Mouse (Mus musculus): Measurements from ENCODE around the gene Adam1b. TPM values are rescaled to one million over a fixed set of nuclear protein-coding genes. Genes with fewer than 3 reads are reported as not detected.
A peak's percentile ranks its signal among the peaks of the same experiment; 100 is the strongest.

The Adam1b gene
- polyA plus RNA-seq, 1 experiment from 2014 or later: 0.09 TPM

GRCm38 (mm10) chr5:121484801-121485200 is 18.4 kb downstream of the Adam1b start:
- ATAC-seq (ENCODE audit: extremely low read depth, insufficient number of reproducible peaks, low FRiP score, low TSS enrichment): no peak
- Histone ChIP-seq H3K36me3 (no peaks in the 10 kb centered on the region), H3K9me3 (no peaks in the 10 kb centered on the region), H3K4me2 (no peak overlapping the region), H3K27ac (replicated peaks) (no peak overlapping the region), H3K4me3 (no peak overlapping the region), H3K4me1 (no peaks in the 10 kb centered on the region), H3K9ac (no peak overlapping the region), H3K27me3 (replicated peaks) (no peaks in the 10 kb centered on the region)
- 72% methylated on average over 5 of the region's 5 CpGs for WGBS

- H3K27me3 ChIP-seq (replicated peaks): no peaks in the 10 kb centered on the region
- 29% methylated on average over 3 of the region's 3 CpGs for WGBS
- no peak overlapping the region for H3K27ac ChIP-seq (replicated peaks)
- ATAC-seq (ENCODE audit: extremely low read depth, insufficient number of reproducible peaks, low FRiP score, low TSS enrichment): no peak
- no peak overlapping the region for H3K4me2 ChIP-seq
- no peaks in the 10 kb centered on the region for H3K4me1 ChIP-seq
- no peaks in the 10 kb centered on the region for H3K36me3 ChIP-seq
- H3K9ac ChIP-seq: no peak overlapping the region
- no peaks in the 10 kb centered on the region for H3K9me3 ChIP-seq
- no peak overlapping the region for H3K4me3 ChIP-seq
These were observed 25.6 kb downstream of the Adam1b start for GRCm38 (mm10) chr5:121477680-121478079.

GRCm38 (mm10) chr5:121476040-121476439 is 27.2 kb downstream of the Adam1b start:
- no peak for ATAC-seq (ENCODE audit: extremely low read depth, insufficient number of reproducible peaks, low FRiP score, low TSS enrichment)
- no peaks in the 10 kb centered on the region for H3K9me3 ChIP-seq

GRCm38 (mm10) chr5:121474610-121475009 is 28.6 kb downstream of the Adam1b start:
- no peak overlapping the region for H3K9ac ChIP-seq
- H3K4me1 ChIP-seq: peaks cover 3% of the 10 kb centered on the region; the same call in 1 of the 2 replicates
- 68% methylated on average over 7 of the region's 7 CpGs for WGBS
- no peaks in the 10 kb centered on the region for H3K27me3 ChIP-seq (replicated peaks)
- no peak overlapping the region for H3K27ac ChIP-seq (replicated peaks)
- ATAC-seq (ENCODE audit: extremely low read depth, insufficient number of reproducible peaks, low FRiP score, low TSS enrichment): no peak
- no peak overlapping the region for H3K4me2 ChIP-seq
- no peak overlapping the region for H3K4me3 ChIP-seq
- H3K36me3 ChIP-seq: no peaks in the 10 kb centered on the region
- no peaks in the 10 kb centered on the region for H3K9me3 ChIP-seq

More at GRCm38 (mm10) chr5:121476040-121476439, 27.2 kb downstream of the Adam1b start:
- no peaks in the 10 kb centered on the region for H3K36me3 ChIP-seq
- H3K9ac ChIP-seq: no peak overlapping the region
- H3K27ac ChIP-seq (replicated peaks): no peak overlapping the region
- H3K4me3 ChIP-seq: no peak overlapping the region
- H3K27me3 ChIP-seq (replicated peaks): no peaks in the 10 kb centered on the region
- no peaks in the 10 kb centered on the region for H3K4me1 ChIP-seq
- H3K4me2 ChIP-seq: no peak overlapping the region
- 74% methylated on average over 1 of the region's 1 CpGs for WGBS

GRCm38 (mm10) chr5:121472411-121472810 is 30.8 kb downstream of the Adam1b start:
- H3K36me3 ChIP-seq: no peaks in the 10 kb centered on the region
- H3K27ac ChIP-seq (replicated peaks): no peak overlapping the region
- no peak overlapping the region for H3K4me3 ChIP-seq
- WGBS: 78% methylated on average over 2 of the region's 2 CpGs
- ATAC-seq (ENCODE audit: extremely low read depth, insufficient number of reproducible peaks, low FRiP score, low TSS enrichment): no peak
- H3K4me2 ChIP-seq: no peak overlapping the region
- no peak overlapping the region for H3K9ac ChIP-seq
- no peaks in the 10 kb centered on the region for H3K9me3 ChIP-seq
- H3K27me3 ChIP-seq (replicated peaks): no peaks in the 10 kb centered on the region
- peaks cover 3% of the 10 kb centered on the region; the same call in 1 of the 2 replicates for H3K4me1 ChIP-seq

- Histone ChIP-seq H3K36me3 (no peaks in the 10 kb centered on the region), H3K27me3 (replicated peaks) (no peaks in the 10 kb centered on the region), H3K27ac (replicated peaks) (no peak overlapping the region), H3K4me1 (peaks cover 3% of the 10 kb centered on the region; the same call in 1 of the 2 replicates), H3K9ac (no peak overlapping the region), H3K9me3 (no peaks in the 10 kb centered on the region), H3K4me2 (no peak overlapping the region), H3K4me3 (no peak overlapping the region)
- ATAC-seq (ENCODE audit: extremely low read depth, insufficient number of reproducible peaks, low FRiP score, low TSS enrichment): no peak
- 26% methylated on average over 3 of the region's 3 CpGs for WGBS
These were observed 33.7 kb downstream of the Adam1b start for GRCm38 (mm10) chr5:121469566-121469965.

- H3K9ac ChIP-seq: no peak overlapping the region
- no peak overlapping the region for H3K27ac ChIP-seq (replicated peaks)
- H3K27me3 ChIP-seq (replicated peaks): no peaks in the 10 kb centered on the region
- H3K36me3 ChIP-seq: no peaks in the 10 kb centered on the region
- no peak for ATAC-seq (ENCODE audit: extremely low read depth, insufficient number of reproducible peaks, low FRiP score, low TSS enrichment)
- peaks cover 19% of the 10 kb centered on the region for H3K4me1 ChIP-seq
- H3K4me2 ChIP-seq: no peak overlapping the region
- H3K4me3 ChIP-seq: no peak overlapping the region
- no peaks in the 10 kb centered on the region for H3K9me3 ChIP-seq
- WGBS: 59% methylated on average over 5 of the region's 5 CpGs
These were observed 39.5 kb downstream of the Adam1b start for GRCm38 (mm10) chr5:121463601-121464250.

- no peak overlapping the region for H3K4me3 ChIP-seq
- H3K36me3 ChIP-seq: no peaks in the 10 kb centered on the region
- no peaks in the 10 kb centered on the region for H3K9me3 ChIP-seq
- H3K27ac ChIP-seq (replicated peaks): no peak overlapping the region
- no peak overlapping the region for H3K9ac ChIP-seq
- peaks cover 19% of the 10 kb centered on the region for H3K4me1 ChIP-seq
- H3K27me3 ChIP-seq (replicated peaks): no peaks in the 10 kb centered on the region
- no peak overlapping the region for H3K4me2 ChIP-seq
- WGBS: 70% methylated on average over 5 of the region's 5 CpGs
- no peak for ATAC-seq (ENCODE audit: extremely low read depth, insufficient number of reproducible peaks, low FRiP score, low TSS enrichment)
These were observed 40.3 kb downstream of the Adam1b start for GRCm38 (mm10) chr5:121462967-121463366.

GRCm38 (mm10) chr5:121462171-121462502 is 41.1 kb downstream of the Adam1b start:
- Histone ChIP-seq H3K27me3 (replicated peaks) (no peaks in the 10 kb centered on the region), H3K9ac (no peak overlapping the region), H3K4me2 (no peak overlapping the region), H3K27ac (replicated peaks) (0 out of 2 replicates have a peak overlapping the region, but pooled peaks have one; percentile 24), H3K36me3 (no peaks in the 10 kb centered on the region), H3K4me1 (peaks cover 19% of the 10 kb centered on the region), H3K9me3 (no peaks in the 10 kb centered on the region), H3K4me3 (no peak overlapping the region)
- no peak for ATAC-seq (ENCODE audit: extremely low read depth, insufficient number of reproducible peaks, low FRiP score, low TSS enrichment)
- 18% methylated on average over 1 of the region's 1 CpGs for WGBS

- 33% methylated on average over 4 of the region's 4 CpGs for whole genome bisulfite sequencing
- ATAC-seq (ENCODE audit: extremely low read depth, insufficient number of reproducible peaks, low FRiP score, low TSS enrichment): no peak
- Histone ChIP-seq H3K4me2 (no peak overlapping the region), H3K4me1 (peaks cover 19% of the 10 kb centered on the region), H3K9ac (no peak overlapping the region), H3K27ac (replicated peaks) (0 out of 2 replicates have a peak overlapping the region, but pooled peaks have one; percentile 24), H3K27me3 (replicated peaks) (no peaks in the 10 kb centered on the region), H3K36me3 (no peaks in the 10 kb centered on the region), H3K9me3 (no peaks in the 10 kb centered on the region), H3K4me3 (no peak overlapping the region)
These were observed 41.7 kb downstream of the Adam1b start for GRCm38 (mm10) chr5:121461339-121462170.

GRCm38 (mm10) chr5:121455510-121456265 is 47.5 kb downstream of the Adam1b start:
- ATAC-seq (ENCODE audit: extremely low read depth, insufficient number of reproducible peaks, low FRiP score, low TSS enrichment): no peak
- Histone ChIP-seq H3K4me3 (no peak overlapping the region), H3K36me3 (no peaks in the 10 kb centered on the region), H3K27ac (replicated peaks) (peak overlapping the region; percentile 32; the same call in 1 of the 2 replicates), H3K4me1 (peaks cover 39% of the 10 kb centered on the region), H3K9me3 (no peaks in the 10 kb centered on the region), H3K4me2 (no peak overlapping the region), H3K27me3 (replicated peaks) (no peaks in the 10 kb centered on the region), H3K9ac (no peak overlapping the region)
- 59% methylated on average over 9 of the region's 9 CpGs for WGBS
